Mouse (Mus musculus): ENCODE measurements at regions not wholly inside any gene's neighbourhood (a gene's known extent, or its start where the extent isn't known, plus 50 kb on each side); places are given as distances from the start of the nearest gene placed in this dataset.

DNA sequence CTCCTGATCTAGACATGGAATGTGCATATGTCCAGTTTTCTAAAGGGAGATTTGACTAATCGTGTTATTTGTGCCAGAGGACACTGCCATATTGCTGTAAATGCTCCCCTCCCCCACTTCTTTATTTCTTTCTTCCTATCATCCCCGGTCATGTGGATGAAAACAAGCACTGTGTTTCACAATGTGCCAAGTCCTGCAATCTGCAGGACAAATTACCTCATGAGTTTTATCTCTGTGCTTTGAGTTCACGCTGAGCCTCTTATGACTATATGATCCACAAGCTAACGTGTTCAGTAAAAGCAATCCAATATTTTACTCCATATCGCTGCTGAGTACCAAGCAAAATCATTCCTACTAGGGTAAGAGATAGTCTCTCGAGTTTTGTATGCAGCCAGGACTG is 232.2 kb upstream of the Dab2 start:
- TF ChIP-seq CTCF (conservative IDR thresholded peaks at IDR 0.05; ENCODE audit: low read length) (no peak), POU5F1 (IDR thresholded peaks at IDR 0.05; ENCODE audit: borderline replicate concordance, low read length) (no peak), NANOG (IDR thresholded peaks at IDR 0.05; ENCODE audit: borderline replicate concordance, low read length) (no peak)

All from E14TG2a.4 (cell line).